ENCODE assay signal across 12 mouse cellular contexts in the genomic region with DNA sequence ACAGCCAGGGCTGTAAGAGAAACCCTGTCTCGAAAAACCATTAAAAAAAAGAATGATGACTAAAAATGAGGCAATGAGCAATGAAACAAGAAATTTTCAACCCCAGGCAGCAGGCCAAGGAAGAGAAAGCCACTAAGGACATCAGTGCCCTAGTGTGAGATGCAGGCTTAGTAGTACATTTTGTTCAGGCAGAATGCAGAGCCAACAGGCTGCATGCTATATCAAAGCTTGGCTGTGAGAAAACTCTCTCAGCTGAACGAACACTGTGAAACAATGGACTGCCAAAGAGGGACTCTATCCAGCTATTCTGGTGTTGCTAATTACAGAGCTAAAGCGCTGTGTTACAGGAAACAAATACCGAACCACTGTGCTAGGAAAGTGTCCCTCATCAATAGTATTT.
A peak's percentile ranks its signal among the peaks of the same experiment; 100 is the strongest.
DNase-seq lines count a peak whose midpoint lies in the region; ATAC-seq and TF ChIP-seq lines count a peak whose summit lies in the region.
"Had no signal": no experiment of that assay in that cellular context is flagged by ENCODE, and none has a peak within 500 bp of the region (broad histone marks: within the 10 kb centered on the region; RNA-seq: fewer than 3 reads in every experiment).

No protein-coding gene starts in this region.

- H3K36me3 ChIP-seq in lung, postnatal 0 days (ENCODE audit: insufficient read depth, low read length), result no peaks in the 10 kb centered on the region
- no peaks in the 10 kb centered on the region for H3K36me3 ChIP-seq in stomach, postnatal 0 days (ENCODE audit: control insufficient read depth, insufficient read depth, low read length)
- no peaks in the 10 kb centered on the region for H3K36me3 ChIP-seq in intestine, postnatal 0 days (ENCODE audit: control insufficient read depth, insufficient read depth)
- H3K36me3 ChIP-seq: embryonic facial prominence, embryonic 12.5 days; limb, embryonic 10.5 days; neural tube, embryonic 12.5 days had no signal

- TF ChIP-seq CTCF in lung, postnatal 0 days (IDR thresholded peaks at IDR 0.05), result no peak
- no peak for TF ChIP-seq CTCF in lung, adult 2 months (IDR thresholded peaks at IDR 0.05; ENCODE audit: insufficient read depth, low read length)
- TF ChIP-seq CTCF in stomach, postnatal 0 days (IDR thresholded peaks at IDR 0.05; ENCODE audit: low read depth), result no peak
- no peak for TF ChIP-seq CTCF in intestine, postnatal 0 days (IDR thresholded peaks at IDR 0.05; ENCODE audit: low read depth)

- no peak for TF ChIP-seq EP300 in lung, postnatal 0 days (IDR thresholded peaks at IDR 0.05)
- no peak for TF ChIP-seq EP300 in stomach, postnatal 0 days (optimal IDR thresholded peaks at IDR 0.05)

- H3K9me3 ChIP-seq in lung, postnatal 0 days (ENCODE audit: low read length), result no peaks in the 10 kb centered on the region
- no peaks in the 10 kb centered on the region for H3K9me3 ChIP-seq in stomach, postnatal 0 days (ENCODE audit: control insufficient read depth, low read length)
- no peaks in the 10 kb centered on the region for H3K9me3 ChIP-seq in intestine, postnatal 0 days (ENCODE audit: control insufficient read depth)
- H3K9me3 ChIP-seq: embryonic facial prominence, embryonic 12.5 days; limb, embryonic 10.5 days; neural tube, embryonic 12.5 days had no signal

- no peak overlapping the region for H3K4me2 ChIP-seq in lung, postnatal 0 days (replicated peaks; ENCODE audit: low read depth, low read length)
- H3K4me2 ChIP-seq in stomach, postnatal 0 days (replicated peaks; ENCODE audit: low read depth), result no peak overlapping the region
- H3K4me2 ChIP-seq in intestine, postnatal 0 days (replicated peaks; ENCODE audit: low read depth), result no peak overlapping the region
- H3K4me2 ChIP-seq: embryonic facial prominence, embryonic 12.5 days; neural tube, embryonic 12.5 days had no signal

- peak; percentile 35; the same call in 1 of the 2 replicates for ATAC-seq in lung, postnatal 0 days
- ATAC-seq in stomach, postnatal 0 days (ENCODE audit: low FRiP score, low TSS enrichment), result no peak
- no peak for ATAC-seq in intestine, postnatal 0 days

- no peak overlapping the region for H3K4me3 ChIP-seq in lung, postnatal 0 days (ENCODE audit: low read depth, low read length)
- no peak overlapping the region for H3K4me3 ChIP-seq in lung, adult 2 months (replicated peaks; ENCODE audit: extremely low read depth, low read depth, low read length)
- H3K4me3 ChIP-seq in stomach, postnatal 0 days (ENCODE audit: low read depth, low read length), result no peak overlapping the region
- H3K4me3 ChIP-seq in intestine, postnatal 0 days (ENCODE audit: low read depth, low read length), result no peak overlapping the region
- H3K4me3 ChIP-seq: embryonic facial prominence, embryonic 12.5 days; limb, embryonic 10.5 days; neural tube, embryonic 12.5 days had no signal

- peak; percentile 20 to 24 for DNase-seq in adrenal gland, postnatal 36 days
- no peak for DNase-seq in adrenal gland, postnatal 4 days (ENCODE audit: low spot score in 2 of 2)
- peak; percentile 54 for DNase-seq in lung, postnatal 0 days (ENCODE audit: low spot score)
- DNase-seq in lung, adult 2 months, result no peak
- DNase-seq in heart, postnatal 10 days, result peak; percentile 27 to 41
- peak; percentile 8 for DNase-seq in retina, embryonic 14.5 days (ENCODE audit: low spot score)
- no peak for DNase-seq in stomach, postnatal 0 days (ENCODE audit: low spot score)

- no peaks in the 10 kb centered on the region for H3K4me1 ChIP-seq in lung, postnatal 0 days (ENCODE audit: insufficient read depth, low read depth, low read length)
- no peaks in the 10 kb centered on the region; the same call in 1 of the 2 replicates for H3K4me1 ChIP-seq in lung, adult 2 months (ENCODE audit: control insufficient read depth, insufficient read depth, low read length)
- H3K4me1 ChIP-seq in stomach, postnatal 0 days (replicated peaks; ENCODE audit: control insufficient read depth, insufficient read depth), result no peaks in the 10 kb centered on the region
- H3K4me1 ChIP-seq in intestine, postnatal 0 days (replicated peaks; ENCODE audit: control insufficient read depth, insufficient read depth, low read length), result no peaks in the 10 kb centered on the region
- H3K4me1 ChIP-seq: neural tube, embryonic 12.5 days had no signal

- no peak overlapping the region for H3K9ac ChIP-seq in lung, postnatal 0 days (replicated peaks; ENCODE audit: low read depth)
- H3K9ac ChIP-seq in stomach, postnatal 0 days (ENCODE audit: low read length), result no peak overlapping the region
- no peak overlapping the region for H3K9ac ChIP-seq in intestine, postnatal 0 days (ENCODE audit: low read depth, low read length)
- H3K9ac ChIP-seq: embryonic facial prominence, embryonic 12.5 days; neural tube, embryonic 12.5 days had no signal

- no peak overlapping the region for H3K27ac ChIP-seq in lung, postnatal 0 days (ENCODE audit: low read length)
- H3K27ac ChIP-seq in stomach, postnatal 0 days (replicated peaks), result no peak overlapping the region
- no peak overlapping the region for H3K27ac ChIP-seq in intestine, postnatal 0 days (ENCODE audit: low read depth, low read length)
- H3K27ac ChIP-seq: embryonic facial prominence, embryonic 12.5 days; limb, embryonic 10.5 days; macrophage; neural tube, embryonic 12.5 days had no signal

- no peaks in the 10 kb centered on the region for H3K27me3 ChIP-seq in lung, postnatal 0 days (replicated peaks; ENCODE audit: insufficient read depth, low read length)
- no peaks in the 10 kb centered on the region for H3K27me3 ChIP-seq in stomach, postnatal 0 days (ENCODE audit: control insufficient read depth, insufficient read depth, low read length)
- no peaks in the 10 kb centered on the region for H3K27me3 ChIP-seq in intestine, postnatal 0 days (replicated peaks; ENCODE audit: control insufficient read depth, insufficient read depth, low read length)
- H3K27me3 ChIP-seq: embryonic facial prominence, embryonic 12.5 days; neural tube, embryonic 12.5 days had no signal

- intact Hi-C loops in heart, postnatal 10 days (cut with DNase I), result no loop called here

- no peak for TF ChIP-seq POLR2A in lung, adult 2 months (IDR thresholded peaks at IDR 0.05; ENCODE audit: borderline replicate concordance, extremely low read depth, low read depth, low read length)

- 63% methylated on average over 4 of the region's 4 CpGs for WGBS in lung, postnatal 0 days
- 69% methylated on average over 4 of the region's 4 CpGs for WGBS in lung, adult 2 months
- 66% methylated on average over 4 of the region's 4 CpGs for WGBS in stomach, postnatal 0 days
- 77% methylated on average over 4 of the region's 4 CpGs for WGBS in intestine, postnatal 0 days

Comparison
In these comparisons a context has a peak if more than half of its experiments do, and no peak if none do; other contexts are left out.
1. DNase-seq: peak in adrenal gland, postnatal 36 days (2 of 2), lung, postnatal 0 days (single experiment), heart, postnatal 10 days (2 of 2) and retina, embryonic 14.5 days (single experiment); none in adrenal gland, postnatal 4 days (0 of 2), lung, adult 2 months (single experiment) and stomach, postnatal 0 days (single experiment).